In genomic region chr4:141048810-141049475, GRCm38 (mm10) we compare ENCODE assay signal across 12 mouse cellular contexts. TPM values are rescaled to one million over a fixed set of nuclear protein-coding genes. Genes with fewer than 3 reads are reported as not detected.
DNase-seq lines count a peak whose midpoint lies in the region; ATAC-seq and TF ChIP-seq lines count a peak whose summit lies in the region.
"Had no signal": no experiment of that assay in that cellular context is flagged by ENCODE, and none has a peak within 500 bp of the region (broad histone marks: within the 10 kb centered on the region; RNA-seq: fewer than 3 reads in every experiment).

No protein-coding gene starts in this region.

- peak overlapping the region; percentile 43 for H3K4me2 ChIP-seq in forebrain, embryonic 12.5 days
- H3K4me2 ChIP-seq: liver, embryonic 11.5 days had no signal

- peak overlapping the region; percentile 41; the same call in 1 of the 2 replicates for H3K9ac ChIP-seq in forebrain, embryonic 12.5 days

- no peak for TF ChIP-seq CTCF in layer of hippocampus, adult 2 months (conservative IDR thresholded peaks at IDR 0.05)

- H3K4me1 ChIP-seq in forebrain, embryonic 12.5 days, result peaks cover 64% of the 10 kb centered on the region
- peaks cover 78% of the 10 kb centered on the region for H3K4me1 ChIP-seq in midbrain, embryonic 10.5 days

- WGBS in forebrain, embryonic 12.5 days, result 30% methylated on average over 17 of the region's 17 CpGs
- 41% methylated on average over 17 of the region's 17 CpGs for WGBS in midbrain, embryonic 10.5 days

- no peak overlapping the region; the same call in 1 of the 2 replicates for H3K4me3 ChIP-seq in layer of hippocampus, adult 2 months
- peak overlapping the region; percentile 7 for H3K4me3 ChIP-seq in forebrain, embryonic 12.5 days (replicated peaks)
- peak overlapping the region; percentile 38 for H3K4me3 ChIP-seq in midbrain, embryonic 10.5 days
- H3K4me3 ChIP-seq: heart, embryonic 10.5 days had no signal

- no peak for DNase-seq in layer of hippocampus, adult 2 months (ENCODE audit: low spot score in 2 of 2)
- DNase-seq in layer of hippocampus, adult 9-10 months (ENCODE audit: low spot score), result no peak
- DNase-seq in midbrain, embryonic 10.5 days (ENCODE audit: low spot score), result peak; percentile 53
- DNase-seq in retina, embryonic 14.5 days (ENCODE audit: low spot score), result peak; percentile 63
- DNase-seq in adipocyte (ENCODE audit: low spot score), result no peak
- DNase-seq in heart, adult 9 months (ENCODE audit: low spot score in 2 of 2), result no peak
- no peak for DNase-seq in gastrocnemius, postnatal 4 days (ENCODE audit: low spot score in 2 of 2)
- DNase-seq: cerebellum, postnatal 14 days had no signal

- no peaks in the 10 kb centered on the region for H3K9me3 ChIP-seq in forebrain, embryonic 12.5 days
- H3K9me3 ChIP-seq in midbrain, embryonic 10.5 days (replicated peaks), result no peaks in the 10 kb centered on the region
- H3K9me3 ChIP-seq: heart, embryonic 10.5 days had no signal

- H3K27me3 ChIP-seq in forebrain, embryonic 12.5 days, result no peaks in the 10 kb centered on the region
- no peaks in the 10 kb centered on the region for H3K27me3 ChIP-seq in midbrain, embryonic 10.5 days (ENCODE audit: low read depth, poor library complexity, severe bottlenecking)

- H3K27ac ChIP-seq in layer of hippocampus, adult 2 months, result peak overlapping the region; percentile 87
- H3K27ac ChIP-seq in forebrain, embryonic 12.5 days, result peak overlapping the region; percentile 98
- H3K27ac ChIP-seq in midbrain, embryonic 10.5 days (replicated peaks), result peak overlapping the region; percentile 84
- H3K27ac ChIP-seq: heart, embryonic 10.5 days; macrophage had no signal

- H3K36me3 ChIP-seq in forebrain, embryonic 12.5 days (replicated peaks), result peaks cover 22% of the 10 kb centered on the region
- H3K36me3 ChIP-seq in midbrain, embryonic 10.5 days, result peaks cover 57% of the 10 kb centered on the region

- ATAC-seq in forebrain, embryonic 12.5 days (ENCODE audit: low FRiP score), result peak; percentile 28

RNA-seq across cellular contexts. Expression of gene Crocc, which starts 11.4 kb away (rescaled TPM):
- total RNA-seq in layer of hippocampus, adult 2 months (2021), result 10 to 100 TPM; 83.1 to 89.8 TPM
- 15.4 and 17.4 TPM in 2 replicates for polyA plus RNA-seq in forebrain, embryonic 12.5 days (2016; fragmentation: Nextera tagmentation; extraction: Ambion mirVana)
- polyA plus RNA-seq in midbrain, embryonic 10.5 days (2016; fragmentation: Nextera tagmentation; extraction: Ambion mirVana), result 10.8 and 11.0 TPM in 2 replicates
- 10 to 100 TPM; 10.4 to 11.6 TPM for total RNA-seq in gastrocnemius, postnatal 4 days (2021)

RNA-seq across cellular contexts. Expression of gene Necap2, which starts 29.2 kb away (rescaled TPM):
- 10 to 100 TPM; 41.6 to 42.2 TPM for total RNA-seq in layer of hippocampus, adult 2 months (2021)
- 52.7 and 56.8 TPM in 2 replicates for polyA plus RNA-seq in forebrain, embryonic 12.5 days (2016; fragmentation: Nextera tagmentation; extraction: Ambion mirVana)
- 54.8 TPM in 2 replicates for polyA plus RNA-seq in midbrain, embryonic 10.5 days (2016; fragmentation: Nextera tagmentation; extraction: Ambion mirVana)
- 10 to 100 TPM; 36.8 to 37.8 TPM for total RNA-seq in gastrocnemius, postnatal 4 days (2021)

RNA-seq across cellular contexts. Expression of gene Mfap2, which starts 38.7 kb away (rescaled TPM):
- total RNA-seq in layer of hippocampus, adult 2 months (2021), result 1 to 10 TPM; 4.5 to 6.9 TPM
- polyA plus RNA-seq in forebrain, embryonic 12.5 days (2016; fragmentation: Nextera tagmentation; extraction: Ambion mirVana), result 250 and 275 TPM in 2 replicates
- 260 and 321 TPM in 2 replicates for polyA plus RNA-seq in midbrain, embryonic 10.5 days (2016; fragmentation: Nextera tagmentation; extraction: Ambion mirVana)
- 100 to 1,000 TPM; 175 to 183 TPM for total RNA-seq in gastrocnemius, postnatal 4 days (2021)
- polyA plus RNA-seq: macrophage had no signal

RNA-seq across cellular contexts. Expression of gene Spata21, which starts 39.2 kb away (rescaled TPM):
- total RNA-seq in layer of hippocampus, adult 2 months (2021), result not detected
- 0.26 TPM in 1 of 2 replicates, not detected in the other for polyA plus RNA-seq in forebrain, embryonic 12.5 days (2016; fragmentation: Nextera tagmentation; extraction: Ambion mirVana)
- 0.05 and 0.20 TPM in 2 replicates for polyA plus RNA-seq in midbrain, embryonic 10.5 days (2016; fragmentation: Nextera tagmentation; extraction: Ambion mirVana)
- under 1 TPM in 1 of 2 experiments, not detected in 1; 0.76 TPM for total RNA-seq in gastrocnemius, postnatal 4 days (2021)
- polyA plus RNA-seq: heart, embryonic 10.5 days; liver, embryonic 11.5 days; macrophage had no signal

Comparison
In these comparisons a context has a peak if more than half of its experiments do, and no peak if none do; other contexts are left out.
1. DNase-seq: peak in midbrain, embryonic 10.5 days (single experiment) and retina, embryonic 14.5 days (single experiment); none in layer of hippocampus, adult 2 months (0 of 2), layer of hippocampus, adult 9-10 months (single experiment), adipocyte (single experiment), heart, adult 9 months (0 of 2) and gastrocnemius, postnatal 4 days (0 of 2).
2. RNA of gene Crocc, which starts 11.4 kb away (total RNA-seq): 83.1 to 89.8 TPM in layer of hippocampus, adult 2 months; 10.4 to 11.6 TPM in gastrocnemius, postnatal 4 days; every median in the first group is over 4 times any median in the second.
3. RNA of gene Mfap2, which starts 38.7 kb away (total RNA-seq): 175 to 183 TPM in gastrocnemius, postnatal 4 days; 4.5 to 6.9 TPM in layer of hippocampus, adult 2 months; every median in the first group is over 10 times any median in the second.
4. Peak in every context shown above with its lines, with median percentiles within 50 percentile points of each other: H3K27ac ChIP-seq.